Mouse (Mus musculus) heart, adult 9 months (tissue): Measurements from ENCODE around the gene Sapcd2.

ENCODE experiments used
- DNase-seq, 2 experiments: peaks; one replicate each; pipeline ENCODE4 v3.0.0; 2022; ENCODE audit warnings: low spot score in 2 of 2

The Sapcd2 gene

GRCm38 (mm10) chr2:25422587-25423410 is 50.7 kb downstream of the Sapcd2 start, which contains the start of gene Fut7:
Gene Fut7 (plus strand): TSS chr2:25423267.
- DNase-seq: peak in 1 of 2 experiments; percentile 27

GRCm38 (mm10) chr2:25423626-25424025 is 51.5 kb downstream of the Sapcd2 start:
- DNase-seq: no peak

- no peak for DNase-seq
Measured at GRCm38 (mm10) chr2:25425481-25425880, 53.4 kb downstream of the Sapcd2 start.

GRCm38 (mm10) chr2:25426721-25427191 is 54.6 kb downstream of the Sapcd2 start:
- peak; percentile 29 to 69 for DNase-seq

- DNase-seq: no peak
Measured at GRCm38 (mm10) chr2:25427256-25427655, 55.1 kb downstream of the Sapcd2 start.
